Mouse (Mus musculus): ENCODE results near the gene Plod2. TPM values are rescaled to one million over a fixed set of nuclear protein-coding genes. Genes with fewer than 3 reads are reported as not detected.

The Plod2 gene
- 5.2 TPM for polyA plus RNA-seq (2015; fragmentation: Illumina TruSeq; extraction: RNeasy Lipid Tissue Mini Kit (QIAGEN cat#74804); ENCODE audit: insufficient read depth, low read depth, low replicate concordance)

DNA sequence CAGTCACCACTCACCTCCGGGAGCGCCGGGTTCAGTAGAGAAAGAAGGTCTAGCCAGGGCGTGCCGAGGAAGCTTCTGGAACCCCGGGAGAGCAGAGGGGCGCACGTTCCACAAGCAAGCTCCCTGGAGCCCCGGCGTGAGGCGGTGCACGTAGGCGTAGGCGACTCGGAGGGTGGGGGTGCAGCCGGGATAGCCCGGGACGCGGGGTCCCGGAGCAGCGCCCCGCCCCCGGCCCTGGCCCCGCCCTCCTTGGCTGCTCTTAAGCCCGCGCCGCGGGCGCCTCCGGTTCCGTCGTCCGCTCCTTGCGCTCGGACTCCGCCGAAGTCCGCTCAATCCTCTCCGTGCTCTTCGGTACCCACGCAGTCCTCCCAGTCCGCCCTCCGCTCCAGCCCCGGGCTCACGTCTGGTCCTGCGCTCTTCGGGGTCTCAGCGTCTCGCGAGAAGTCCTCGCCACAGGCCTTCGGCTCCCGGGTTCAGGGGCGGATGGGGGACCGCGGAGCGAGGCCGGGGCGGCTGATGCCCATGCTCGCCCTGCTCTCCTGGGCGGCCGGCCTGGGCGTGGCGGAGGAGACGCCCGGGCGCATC lies at the start of gene Plod2:
TSS of gene Plod2 (plus strand) at position 247 of the 585 bp plus-strand sequence.

Other genes starting within 250 kb of the Plod2 start
- gene 1700057G04Rik, start 232.8 kb upstream of the Plod2 start, polyA plus RNA-seq (2015; fragmentation: Illumina TruSeq; extraction: RNeasy Lipid Tissue Mini Kit (QIAGEN cat#74804); ENCODE audit: insufficient read depth, low read depth, low replicate concordance) = not detected
- 6.0 TPM for gene Plscr4, start 84.8 kb upstream of the Plod2 start, polyA plus RNA-seq (2015; fragmentation: Illumina TruSeq; extraction: RNeasy Lipid Tissue Mini Kit (QIAGEN cat#74804); ENCODE audit: insufficient read depth, low read depth, low replicate concordance)